Mouse (Mus musculus) left cerebral cortex, adult 8-10 months (tissue): ENCODE results near the gene Snd1. TPM values are rescaled to one million over a fixed set of nuclear protein-coding genes. Genes with fewer than 3 reads are reported as not detected.

Source experiments
- DNase-seq, 2 experiments: peaks; one replicate each; pipeline ENCODE4 v3.0.0; 2022; ENCODE audit warnings: low spot score in 2 of 2
- total RNA-seq, 4 experiments: library from RNA; stranded (reverse); gene quantifications; 2 replicates each; pipeline ENCODE4 v1.2.4; 2022

The Snd1 gene
- total RNA-seq, 4 experiments from 2014 or later: 81.9 to 93.2 (median 88.8) TPM

- no peak for DNase-seq
Measured at GRCm38 (mm10) chr6:28860922-28861321, 386.0 kb downstream of the Snd1 start.

DNA sequence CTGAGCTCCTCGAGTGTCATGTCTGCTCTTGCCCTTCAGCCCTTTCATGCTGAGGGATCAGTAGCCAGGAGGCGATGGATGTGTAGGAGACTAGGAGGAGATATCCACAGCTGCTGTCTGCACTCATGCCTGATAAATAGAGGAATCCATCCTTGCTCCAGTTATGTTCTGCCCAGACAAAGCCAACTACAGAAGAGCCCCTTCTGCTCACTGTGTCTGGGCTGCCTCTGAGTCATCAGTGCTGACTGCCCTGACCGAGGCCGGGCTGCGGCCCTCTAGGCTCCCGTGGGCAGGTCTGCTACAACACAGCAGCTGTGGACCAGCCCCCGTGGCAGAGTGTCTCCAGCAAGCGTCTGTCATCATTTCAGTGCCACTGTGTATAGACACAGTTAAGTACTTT, 387.4 kb downstream of the Snd1 start:
- DNase-seq: peak in 1 of 2 experiments; percentile 39

GRCm38 (mm10) chr6:28864684-28865083, 389.7 kb downstream of the Snd1 start:
- DNase-seq: no peak

GRCm38 (mm10) chr6:28865112-28865511, 390.2 kb downstream of the Snd1 start:
- no peak for DNase-seq

DNA sequence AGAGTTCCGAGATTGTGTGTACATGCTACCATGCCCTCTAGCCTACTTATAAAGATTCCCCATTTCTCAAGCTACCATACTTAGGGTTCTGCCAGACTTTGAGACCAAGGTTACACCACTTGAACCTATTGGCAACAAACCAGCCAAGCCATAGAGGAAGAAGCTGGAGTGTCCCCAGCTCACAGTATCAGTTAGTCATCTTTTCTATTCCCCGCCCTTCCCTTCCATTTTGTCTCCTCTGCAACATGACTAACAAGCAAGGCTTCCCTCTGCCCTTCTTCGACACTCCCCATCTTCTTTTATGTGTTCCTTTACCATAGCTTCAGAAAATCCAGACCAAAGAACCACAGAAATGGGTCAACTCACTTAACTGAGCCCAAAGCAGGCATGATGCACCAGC, 391.3 kb downstream of the Snd1 start:
- DNase-seq: no peak

GRCm38 (mm10) chr6:28867516-28868251, 392.7 kb downstream of the Snd1 start:
- no peak for DNase-seq

DNA sequence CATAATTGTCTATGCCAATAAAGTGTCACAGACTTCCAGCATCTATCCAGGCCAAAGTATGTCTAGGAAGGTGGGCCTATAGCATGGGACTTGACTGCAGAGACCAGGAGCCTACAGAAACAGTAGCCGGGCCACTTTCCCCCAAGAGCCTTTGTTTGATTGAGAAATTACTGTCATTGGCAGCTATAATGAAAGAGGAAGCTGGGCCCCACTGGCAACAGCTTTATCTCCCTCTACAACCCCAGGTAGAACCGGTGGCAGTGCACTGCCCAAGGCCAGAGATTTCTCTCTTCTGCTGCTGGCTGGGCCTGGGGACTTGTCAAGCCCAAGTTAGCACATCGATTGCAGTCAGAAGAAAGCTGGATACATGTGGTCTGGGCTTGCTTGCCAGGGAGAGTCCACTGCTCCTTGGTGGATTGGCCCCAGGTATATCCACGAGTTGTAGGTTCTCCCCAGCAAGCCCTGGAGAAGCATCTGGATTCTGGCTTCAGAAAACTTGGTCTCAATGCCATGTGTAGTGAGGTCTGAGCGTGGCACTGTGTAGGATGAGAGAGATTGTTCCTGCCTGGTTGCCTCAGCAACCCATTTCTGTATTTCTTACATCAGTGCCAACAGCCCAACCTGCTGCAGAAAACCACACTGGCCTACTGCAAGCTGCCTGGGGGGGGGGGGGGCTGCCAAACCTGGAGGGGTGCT, 396.9 kb downstream of the Snd1 start:
- peak in 1 of 2 experiments; percentile 34 for DNase-seq

GRCm38 (mm10) chr6:28872421-28872795, 397.5 kb downstream of the Snd1 start:
- no peak for DNase-seq

DNA sequence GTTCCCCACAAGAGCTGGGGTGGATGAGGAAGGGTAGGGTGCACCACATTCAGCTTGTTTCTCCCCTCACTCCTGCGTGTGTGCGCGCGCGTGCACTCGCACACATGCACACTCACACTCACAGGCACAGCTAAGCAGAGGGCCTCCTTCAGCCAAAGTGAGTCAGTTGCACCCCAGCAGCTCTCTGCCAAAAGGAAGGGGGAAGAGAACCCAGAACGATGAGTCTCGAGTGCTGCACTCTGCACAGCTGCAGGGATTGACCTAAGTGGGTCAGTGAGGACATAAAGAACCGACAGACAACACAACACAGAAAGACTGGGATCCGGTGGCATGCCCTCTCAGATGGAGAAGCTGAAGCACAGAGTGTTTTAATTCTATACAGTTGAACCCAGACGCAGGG, 399.1 kb downstream of the Snd1 start:
- DNase-seq: no peak

DNA sequence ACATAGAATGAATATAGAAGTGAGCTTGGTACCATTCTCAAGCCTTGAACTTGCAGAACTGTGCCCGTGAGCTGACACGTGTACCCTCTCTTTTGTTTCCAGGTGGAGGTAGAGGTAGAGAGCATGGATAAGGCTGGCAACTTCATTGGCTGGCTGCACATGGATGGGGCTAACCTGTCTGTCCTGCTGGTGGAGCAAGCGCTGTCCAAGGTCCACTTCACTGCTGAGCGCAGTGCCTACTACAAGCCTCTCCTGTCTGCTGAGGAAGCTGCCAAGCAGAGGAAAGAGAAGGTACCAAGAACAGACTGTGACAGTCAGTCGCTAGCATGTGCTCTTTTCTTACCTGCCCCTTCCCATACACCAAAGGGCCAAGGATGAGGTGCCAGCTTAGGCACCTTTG, 399.8 kb downstream of the Snd1 start:
- no peak for DNase-seq

GRCm38 (mm10) chr6:28875333-28875732, 400.4 kb downstream of the Snd1 start:
- no peak for DNase-seq

DNA sequence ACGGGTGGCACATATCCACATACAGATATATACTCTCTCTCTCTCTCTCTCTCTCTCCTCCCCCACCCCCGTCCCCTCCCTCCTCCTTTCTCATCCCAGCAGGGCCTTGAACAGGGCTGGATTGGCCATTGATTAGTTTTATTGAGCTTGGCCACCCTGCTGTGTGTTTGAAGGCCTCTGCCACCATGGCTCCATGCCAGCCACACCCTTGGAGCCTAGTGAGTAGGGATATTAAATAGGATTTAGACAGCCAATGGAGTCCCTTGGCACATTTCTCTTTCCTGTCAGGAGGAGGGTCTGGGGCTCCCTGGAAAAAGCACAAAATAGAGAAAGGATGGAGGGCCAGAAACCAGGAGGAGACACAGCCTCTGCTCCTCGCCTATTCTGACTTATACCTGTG, 401.6 kb downstream of the Snd1 start:
- no peak for DNase-seq

- peak in 1 of 2 experiments; percentile 35 for DNase-seq
Measured at GRCm38 (mm10) chr6:28877945-28878666, 403.2 kb downstream of the Snd1 start.

GRCm38 (mm10) chr6:28879315-28879714, 404.4 kb downstream of the Snd1 start:
- no peak for DNase-seq

DNA sequence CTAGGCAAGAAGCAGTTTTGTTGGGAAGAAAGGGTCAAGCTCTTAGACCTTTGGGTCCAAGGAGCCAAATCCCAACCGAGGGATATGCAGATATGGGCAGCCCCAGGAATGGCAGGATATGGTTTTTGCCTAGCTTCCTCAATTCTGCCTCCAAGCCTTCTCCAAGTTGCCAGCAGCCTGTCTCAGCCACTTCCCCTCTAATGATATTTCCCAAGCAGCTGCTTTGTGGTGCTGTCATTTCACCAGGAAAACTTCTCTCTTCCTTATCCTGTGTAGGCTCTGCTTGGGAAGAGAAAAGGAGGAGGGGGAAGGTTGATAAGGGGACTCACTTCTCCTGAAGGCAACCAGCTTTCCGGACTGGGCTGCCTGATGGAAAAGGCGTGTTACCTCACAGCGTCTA, 406.0 kb downstream of the Snd1 start:
- no peak for DNase-seq

DNA sequence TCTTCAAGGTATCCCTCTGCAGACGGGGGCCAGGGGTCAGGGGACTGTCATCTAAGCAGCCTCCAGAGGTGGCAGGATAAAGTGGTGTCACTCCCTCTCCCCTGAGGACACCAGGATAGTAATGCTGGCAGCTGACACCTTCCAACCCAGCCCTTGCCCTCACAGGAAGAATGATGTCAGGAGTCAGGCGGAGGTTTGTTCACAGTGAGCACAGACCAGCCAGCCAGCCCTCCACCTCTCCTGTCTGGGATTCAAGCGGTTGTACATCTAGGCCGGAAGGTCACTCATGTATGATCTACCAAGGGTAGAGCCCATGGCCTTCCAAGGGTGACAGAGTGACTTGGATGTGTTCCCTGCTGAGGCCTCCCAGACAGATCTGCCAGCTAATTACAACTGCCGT, 408.6 kb downstream of the Snd1 start:
- no peak for DNase-seq

GRCm38 (mm10) chr6:28886724-28887440, 411.9 kb downstream of the Snd1 start:
- DNase-seq: no peak

- DNase-seq: no peak
Measured at GRCm38 (mm10) chr6:28890426-28890825, 415.5 kb downstream of the Snd1 start.

GRCm38 (mm10) chr6:28891480-28891879, 416.5 kb downstream of the Snd1 start:
- no peak for DNase-seq

GRCm38 (mm10) chr6:28895004-28895515, 420.1 kb downstream of the Snd1 start:
- DNase-seq: no peak

GRCm38 (mm10) chr6:28895726-28896125, 420.8 kb downstream of the Snd1 start:
- no peak for DNase-seq
